Mouse (Mus musculus): ENCODE measurements around the gene Dtymk.
"Not testable (repeated sequence)": the region's sequence is repeated elsewhere in the genome, so short reads cannot be mapped to it uniquely, and the experiment has no call there.

Dtymk gene

GRCm38 (mm10) chr1:93801741-93802238, at the start of gene Dtymk:
TSS of gene Dtymk (minus strand) at chr1:93801934.
- DNase-seq (ENCODE audit: low read depth), result peak; percentile 93

GRCm38 (mm10) chr1:93845766-93846366, 44.1 kb upstream of the Dtymk start:
- DNase-seq (ENCODE audit: low read depth), result not testable (repeated sequence)

GRCm38 (mm10) chr1:93838569-93838968, 36.8 kb upstream of the Dtymk start:
- DNase-seq (ENCODE audit: low read depth), result not testable (repeated sequence)

- DNase-seq (ENCODE audit: low read depth), result no peak
Measured at GRCm38 (mm10) chr1:93837335-93837734, 35.6 kb upstream of the Dtymk start.

GRCm38 (mm10) chr1:93836532-93836913, 34.8 kb upstream of the Dtymk start:
- DNase-seq (ENCODE audit: low read depth), result no peak

GRCm38 (mm10) chr1:93835876-93836531, 34.3 kb upstream of the Dtymk start:
- DNase-seq (ENCODE audit: low read depth), result no peak

GRCm38 (mm10) chr1:93835211-93835610, 33.5 kb upstream of the Dtymk start:
- no peak for DNase-seq (ENCODE audit: low read depth)

- no peak for DNase-seq (ENCODE audit: low read depth)
Measured at GRCm38 (mm10) chr1:93834671-93835150, 33.0 kb upstream of the Dtymk start.

- DNase-seq (ENCODE audit: low read depth), result not testable (repeated sequence)
Measured at GRCm38 (mm10) chr1:93832754-93833360, 31.1 kb upstream of the Dtymk start.

GRCm38 (mm10) chr1:93826540-93826835, 24.8 kb upstream of the Dtymk start:
- DNase-seq (ENCODE audit: low read depth), result no peak

- DNase-seq (ENCODE audit: low read depth), result no peak
Measured at GRCm38 (mm10) chr1:93825771-93826539, 24.2 kb upstream of the Dtymk start.

- DNase-seq (ENCODE audit: low read depth), result peak; percentile 95
Measured at GRCm38 (mm10) chr1:93825105-93825674, 23.5 kb upstream of the Dtymk start.

GRCm38 (mm10) chr1:93824609-93825008, 22.9 kb upstream of the Dtymk start, which contains the start of gene D2hgdh:
TSS of gene D2hgdh (plus strand) at chr1:93824909.
- DNase-seq (ENCODE audit: low read depth), result no peak

GRCm38 (mm10) chr1:93823796-93824495, 22.2 kb upstream of the Dtymk start:
- DNase-seq (ENCODE audit: low read depth), result no peak

- DNase-seq (ENCODE audit: low read depth), result no peak
Measured at GRCm38 (mm10) chr1:93818722-93819121, 17.0 kb upstream of the Dtymk start.

GRCm38 (mm10) chr1:93817823-93818532, 16.2 kb upstream of the Dtymk start:
- no peak for DNase-seq (ENCODE audit: low read depth)

GRCm38 (mm10) chr1:93811495-93812039, 9.8 kb upstream of the Dtymk start:
- no peak for DNase-seq (ENCODE audit: low read depth)

GRCm38 (mm10) chr1:93810011-93810410, 8.3 kb upstream of the Dtymk start:
- DNase-seq (ENCODE audit: low read depth), result no peak

GRCm38 (mm10) chr1:93808871-93809270, 7.1 kb upstream of the Dtymk start:
- DNase-seq (ENCODE audit: low read depth), result no peak

GRCm38 (mm10) chr1:93805221-93805951, 3.7 kb upstream of the Dtymk start:
- DNase-seq (ENCODE audit: low read depth), result no peak
